Mouse (Mus musculus) natural killer cell, adult 2 months (primary cell): Measurements from ENCODE around the gene Cdk8.
"Not testable (repeated sequence)": the region's sequence is repeated elsewhere in the genome, so short reads cannot be mapped to it uniquely, and the experiment has no call there.

Experiments used
- DNase-seq, 2 experiments: peaks; one replicate each; pipeline ENCODE4 v3.0.0; 2022; ENCODE audit warnings: low spot score in 2 of 2

Gene Cdk8

GRCm38 (mm10) chr5:146230864-146231654 lies at the start of gene Cdk8:
Gene Cdk8, plus strand, starts transcription at chr5:146231230.
- peak; percentile 76 to 84 for DNase-seq

GRCm38 (mm10) chr5:146185204-146185603 lies 45.8 kb upstream of the Cdk8 start, which contains the start of gene 1700001J03Rik:
Gene 1700001J03Rik, minus strand, starts transcription at chr5:146185304.
- DNase-seq, result not testable (repeated sequence)

GRCm38 (mm10) chr5:146187441-146187840 lies 43.6 kb upstream of the Cdk8 start:
- DNase-seq, result peak; percentile 32 to 44

- no peak for DNase-seq
Observed at GRCm38 (mm10) chr5:146188144-146188543, 42.9 kb upstream of the Cdk8 start.

GRCm38 (mm10) chr5:146188712-146189111 lies 42.3 kb upstream of the Cdk8 start:
- DNase-seq, result no peak

GRCm38 (mm10) chr5:146190093-146190492 lies 40.9 kb upstream of the Cdk8 start:
- no peak for DNase-seq

- no peak for DNase-seq
Observed at GRCm38 (mm10) chr5:146190501-146191269, 40.3 kb upstream of the Cdk8 start.

GRCm38 (mm10) chr5:146193360-146193759 lies 37.7 kb upstream of the Cdk8 start:
- no peak for DNase-seq

GRCm38 (mm10) chr5:146199073-146199472 lies 32.0 kb upstream of the Cdk8 start:
- DNase-seq, result no peak

- no peak for DNase-seq
Observed at GRCm38 (mm10) chr5:146199540-146199939, 31.5 kb upstream of the Cdk8 start.

GRCm38 (mm10) chr5:146200580-146200979 lies 30.4 kb upstream of the Cdk8 start:
- DNase-seq, result no peak

GRCm38 (mm10) chr5:146203921-146204320 lies 27.1 kb upstream of the Cdk8 start:
- no peak for DNase-seq

GRCm38 (mm10) chr5:146205537-146205936 lies 25.5 kb upstream of the Cdk8 start:
- no peak for DNase-seq

GRCm38 (mm10) chr5:146220501-146220878 lies 10.5 kb upstream of the Cdk8 start:
- no peak for DNase-seq

GRCm38 (mm10) chr5:146220879-146221714 lies 9.9 kb upstream of the Cdk8 start, which contains the start of gene Rnf6:
Gene Rnf6, minus strand, starts transcription at chr5:146221555.
- DNase-seq, result peak; percentile 93 to 94

GRCm38 (mm10) chr5:146221722-146222121 lies 9.3 kb upstream of the Cdk8 start:
- no peak for DNase-seq

GRCm38 (mm10) chr5:146223786-146224185 lies 7.2 kb upstream of the Cdk8 start:
- no peak for DNase-seq

- DNase-seq, result no peak
Observed at GRCm38 (mm10) chr5:146227496-146227895, 3.5 kb upstream of the Cdk8 start.

GRCm38 (mm10) chr5:146229869-146230650 lies 970 bp upstream of the Cdk8 start:
- no peak for DNase-seq

- DNase-seq, result peak in 1 of 2 experiments; percentile 26
Observed at GRCm38 (mm10) chr5:146231655-146231996, 596 bp downstream of the Cdk8 start.

GRCm38 (mm10) chr5:146232056-146232675 lies 1.1 kb downstream of the Cdk8 start:
- DNase-seq, result no peak
